Mouse (Mus musculus) G1E (cell line): ENCODE data around the gene Zfyve26. TPM values are rescaled to one million over a fixed set of nuclear protein-coding genes. Genes with fewer than 3 reads are reported as not detected.

Source experiments
- ATAC-seq: 2 replicates; pipeline ENCODE4 v1.8.0; 2016; ENCODE audit warnings: mild to moderate bottlenecking; ENCODE audit not compliant: insufficient number of reproducible peaks, poor library complexity, low FRiP score, severe bottlenecking; ENCODE audit errors: extremely low read depth
- DNase-seq: peaks from one replicate; pipeline ENCODE4 v3.0.0; 2012; ENCODE audit warnings: low spot score
- H3K27me3 ChIP-seq: 2 replicates; pipeline ENCODE4 v1.6.1; 2012; ENCODE audit warnings: mild to moderate bottlenecking, low read length, inconsistent platforms; ENCODE audit not compliant: insufficient read depth
- H3K36me3 ChIP-seq: replicated peaks from 2 replicates; pipeline ENCODE3; 2012; ENCODE audit warnings: mild to moderate bottlenecking, inconsistent platforms
- H3K4me1 ChIP-seq: 2 replicates; pipeline ENCODE4 v1.6.1; 2012; ENCODE audit warnings: low read depth, low read length, inconsistent platforms, mixed read lengths; ENCODE audit not compliant: insufficient read depth
- H3K4me3 ChIP-seq: 2 replicates; pipeline ENCODE4 v1.5.1; 2012; ENCODE audit warnings: low read depth, mild to moderate bottlenecking, inconsistent platforms, low read length, moderate library complexity, mixed read lengths
- H3K9me3 ChIP-seq: replicated peaks from 2 replicates; pipeline ENCODE4 v1.6.1; 2012; ENCODE audit warnings: inconsistent platforms
- CTCF ChIP-seq: IDR thresholded peaks from 2 replicates; pipeline ENCODE4 v1.5.1; 2012; ENCODE audit warnings: low read depth, low read length, inconsistent platforms, mixed read lengths
- GATA1 ChIP-seq: IDR thresholded peaks from 2 replicates; pipeline ENCODE4 v1.6.1; 2012; ENCODE audit warnings: borderline replicate concordance, low read length, inconsistent platforms, mixed read lengths
- GATA2 ChIP-seq: IDR thresholded peaks from 2 replicates; pipeline ENCODE4 v1.6.1; 2012; ENCODE audit warnings: low read depth, low read length, inconsistent platforms, borderline replicate concordance
- POLR2AphosphoS5 ChIP-seq: IDR thresholded peaks from 2 replicates; pipeline ENCODE4 v1.6.1; 2012; ENCODE audit warnings: low read depth, low read length, inconsistent platforms; ENCODE audit not compliant: insufficient replicate concordance
- TAL1 ChIP-seq: conservative IDR thresholded peaks from 2 replicates; pipeline ENCODE4 v1.6.1; 2012; ENCODE audit warnings: low read depth, low read length, inconsistent platforms, mixed read lengths
- polyA plus RNA-seq: library from polyadenylated mRNA; stranded (reverse); fragments of >175 nt; gene quantifications from 2 replicates; pipeline ENCODE4 v1.2.3, GENCODE M21; 2012
- total RNA-seq, 2 experiments: library from RNA; stranded (forward) in 1 of 2; stranded (reverse) in 1 of 2; fragments of 200-1000 nt in 1 of 2; fragments of >200 nt in 1 of 2; fragmentation: Nextera tagmentation in 1 of 2; gene quantifications; 2 replicates each; pipeline ENCODE4 v1.2.3; 2014 to 2017

Zfyve26 gene
- 79.0 and 93.5 TPM in 2 replicates for total RNA-seq (2014; fragmentation: Nextera tagmentation)
- total RNA-seq (2017): 45.6 and 52.3 TPM in 2 replicates
- 5.7 and 9.6 TPM in 2 replicates for polyA plus RNA-seq

DNA sequence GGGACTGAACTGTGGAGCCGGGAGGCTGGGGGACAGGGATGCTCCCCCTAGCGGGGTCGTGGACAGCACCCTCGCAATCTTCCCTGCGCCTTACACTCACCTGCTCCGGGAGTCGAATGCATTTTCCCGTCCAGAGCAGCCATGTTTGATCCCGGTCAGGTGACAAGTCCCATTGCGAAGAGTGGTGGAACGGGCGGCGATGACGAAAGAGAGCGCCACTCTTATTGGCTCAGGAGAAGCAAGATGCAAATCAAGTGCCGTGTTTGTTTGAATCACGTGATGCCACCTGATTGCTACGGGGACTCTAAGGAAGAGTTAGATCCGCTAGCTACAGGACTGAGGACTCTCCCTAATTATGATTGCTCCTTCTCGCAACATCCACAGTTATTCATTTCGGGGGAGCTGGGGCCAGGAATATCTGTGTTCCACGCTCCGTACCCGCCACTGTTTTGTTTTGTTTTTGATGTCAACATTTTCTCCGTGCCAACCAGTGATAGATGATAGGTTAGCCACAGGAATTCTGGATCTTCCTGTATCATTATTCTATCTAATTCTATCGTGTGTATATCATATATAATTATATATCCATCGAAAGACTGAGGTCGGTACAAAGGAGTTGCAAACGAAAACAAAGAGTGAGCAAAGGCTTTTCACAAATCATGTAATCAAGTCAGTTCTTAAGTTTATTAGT is at the start of gene Zfyve26:
Gene Zfyve26 (minus strand): TSS at position 179 of the 691 bp plus-strand sequence.
- peaks cover 38% of the 10 kb centered on the region for H3K36me3 ChIP-seq
- no peaks in the 10 kb centered on the region for H3K27me3 ChIP-seq
- H3K4me3 ChIP-seq: peak within 1 kb of the TSS; percentile 75
- ATAC-seq (peak; percentile 93), DNase-seq (peak; percentile 95)
- TF ChIP-seq GATA1 (no peak), CTCF (no peak), POLR2AphosphoS5 (0 out of 2 replicates have a peak, but pooled peaks have one; percentile 69)
- H3K9me3 ChIP-seq: no peaks in the 10 kb centered on the region
- peaks cover 30% of the 10 kb centered on the region for H3K4me1 ChIP-seq

DNA sequence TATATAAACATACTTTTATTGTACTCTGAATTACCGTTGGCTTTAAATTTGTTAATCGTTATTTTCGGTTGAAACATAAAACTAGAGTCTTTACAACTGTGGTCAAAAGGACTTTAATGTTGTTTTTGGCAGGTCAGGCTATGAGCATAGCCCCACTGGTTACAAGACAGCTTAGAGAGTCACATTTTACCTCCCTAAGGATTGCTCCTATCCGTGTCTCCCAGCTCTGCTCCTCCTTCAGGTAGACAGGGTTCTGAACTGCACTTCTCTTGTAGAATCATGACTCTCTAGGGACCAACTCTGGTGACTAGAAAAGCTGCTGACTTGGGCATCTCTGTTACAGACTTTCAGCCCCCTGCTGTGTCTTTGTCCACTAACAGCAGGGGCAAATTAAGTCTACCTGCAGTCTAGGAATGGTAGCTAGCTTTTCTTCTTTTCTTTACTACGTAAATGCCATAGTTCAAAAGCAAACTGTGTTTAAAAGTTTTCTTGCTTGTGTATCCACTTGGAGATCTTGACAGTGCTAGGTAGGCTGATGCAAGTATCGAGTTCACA is 45.3 kb upstream of the Zfyve26 start:
- no peaks in the 10 kb centered on the region for H3K9me3 ChIP-seq
- no peaks in the 10 kb centered on the region for H3K27me3 ChIP-seq
- H3K4me3 ChIP-seq: no peak overlapping the region
- ATAC-seq (no peak), DNase-seq (no peak)
- H3K4me1 ChIP-seq: no peaks in the 10 kb centered on the region
- TF ChIP-seq TAL1 (no peak), POLR2AphosphoS5 (no peak), GATA1 (no peak), CTCF (no peak), GATA2 (no peak)
- H3K36me3 ChIP-seq: peaks cover 48% of the 10 kb centered on the region

DNA sequence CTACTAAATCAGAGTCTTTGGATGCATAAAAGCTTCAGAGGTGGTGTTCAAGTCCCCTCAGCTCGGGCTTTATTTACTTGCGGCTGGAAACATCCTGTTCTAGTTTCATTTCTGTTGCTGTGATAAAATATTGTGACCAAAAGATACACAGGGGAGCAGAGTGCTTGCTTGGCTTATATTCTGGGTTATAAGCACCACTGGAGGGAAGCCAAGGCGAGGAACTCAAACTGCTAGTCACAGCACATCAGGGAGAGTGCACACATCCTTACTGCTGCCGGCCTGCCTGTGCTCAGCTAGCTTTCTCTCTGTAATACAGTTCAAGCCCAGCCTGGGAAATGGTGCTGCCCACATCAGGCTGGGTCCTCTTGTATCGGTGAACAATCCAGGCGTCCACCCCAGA is 44.4 kb upstream of the Zfyve26 start:
- ATAC-seq: no peak

DNA sequence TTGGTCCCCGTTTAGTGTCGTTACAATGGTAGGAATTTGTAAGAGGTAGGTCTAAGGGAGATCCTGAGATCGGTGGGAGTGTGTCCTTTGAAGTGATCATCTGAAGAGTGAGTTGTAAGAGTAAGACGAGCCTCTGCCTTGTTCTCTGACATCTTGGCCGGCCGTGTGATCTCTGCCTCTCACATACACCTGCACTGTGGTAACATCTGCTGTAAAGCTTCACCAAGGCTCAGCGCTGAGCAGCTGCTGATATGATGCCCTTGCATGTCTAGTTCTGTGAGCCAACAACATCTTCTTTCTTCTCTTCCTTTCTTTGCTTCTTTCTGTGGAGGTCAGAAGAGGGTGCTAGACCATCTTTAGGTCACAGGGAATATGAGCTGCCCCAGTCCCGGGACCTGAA is 42.7 kb upstream of the Zfyve26 start:
- no peak overlapping the region for H3K4me3 ChIP-seq
- ATAC-seq (no peak), DNase-seq (no peak)
- no peaks in the 10 kb centered on the region for H3K4me1 ChIP-seq
- H3K9me3 ChIP-seq: peaks cover 9% of the 10 kb centered on the region
- no peaks in the 10 kb centered on the region for H3K27me3 ChIP-seq
- H3K36me3 ChIP-seq: peaks cover 55% of the 10 kb centered on the region
- no peak for TF ChIP-seq CTCF
- no peak for TF ChIP-seq GATA1
- no peak for TF ChIP-seq GATA2
- no peak for TF ChIP-seq TAL1
- TF ChIP-seq POLR2AphosphoS5: no peak

More for the DNA sequence above, 44.4 kb upstream of the Zfyve26 start:
- Histone ChIP-seq H3K4me1 (no peaks in the 10 kb centered on the region), H3K27me3 (no peaks in the 10 kb centered on the region), H3K9me3 (no peaks in the 10 kb centered on the region), H3K4me3 (no peak overlapping the region), H3K36me3 (peaks cover 44% of the 10 kb centered on the region)
- TF ChIP-seq GATA2 (no peak), POLR2AphosphoS5 (no peak)
- DNase-seq: no peak

GRCm38 (mm10) chr12:79331722-79332121 is 35.6 kb upstream of the Zfyve26 start:
- Histone ChIP-seq H3K4me3 (no peak overlapping the region), H3K27me3 (no peaks in the 10 kb centered on the region), H3K36me3 (peaks cover 63% of the 10 kb centered on the region), H3K9me3 (peaks cover 10% of the 10 kb centered on the region), H3K4me1 (no peaks in the 10 kb centered on the region)
- TF ChIP-seq POLR2AphosphoS5: no peak
- TF ChIP-seq CTCF: no peak
- no peak for TF ChIP-seq GATA1
- no peak for TF ChIP-seq TAL1
- TF ChIP-seq GATA2: no peak
- ATAC-seq (no peak), DNase-seq (no peak)

- ATAC-seq (no peak), DNase-seq (no peak)
- Histone ChIP-seq H3K4me1 (no peaks in the 10 kb centered on the region), H3K27me3 (no peaks in the 10 kb centered on the region), H3K36me3 (peaks cover 72% of the 10 kb centered on the region), H3K9me3 (peaks cover 10% of the 10 kb centered on the region), H3K4me3 (no peak overlapping the region)
- no peak for TF ChIP-seq CTCF
- no peak for TF ChIP-seq POLR2AphosphoS5
- TF ChIP-seq GATA1: no peak
- TF ChIP-seq GATA2: no peak
- no peak for TF ChIP-seq TAL1
Observed at GRCm38 (mm10) chr12:79330571-79330970, 34.5 kb upstream of the Zfyve26 start.

GRCm38 (mm10) chr12:79327868-79328267 is 31.8 kb upstream of the Zfyve26 start:
- ATAC-seq: no peak
- no peak for DNase-seq
- Histone ChIP-seq H3K9me3 (no peaks in the 10 kb centered on the region), H3K4me1 (no peaks in the 10 kb centered on the region), H3K36me3 (peaks cover 62% of the 10 kb centered on the region), H3K4me3 (no peak overlapping the region), H3K27me3 (no peaks in the 10 kb centered on the region)
- no peak for TF ChIP-seq GATA2
- no peak for TF ChIP-seq GATA1
- no peak for TF ChIP-seq TAL1
- no peak for TF ChIP-seq CTCF
- TF ChIP-seq POLR2AphosphoS5: no peak
